Mouse (Mus musculus): ENCODE results near the gene Fgfr2.

The Fgfr2 gene

DNA sequence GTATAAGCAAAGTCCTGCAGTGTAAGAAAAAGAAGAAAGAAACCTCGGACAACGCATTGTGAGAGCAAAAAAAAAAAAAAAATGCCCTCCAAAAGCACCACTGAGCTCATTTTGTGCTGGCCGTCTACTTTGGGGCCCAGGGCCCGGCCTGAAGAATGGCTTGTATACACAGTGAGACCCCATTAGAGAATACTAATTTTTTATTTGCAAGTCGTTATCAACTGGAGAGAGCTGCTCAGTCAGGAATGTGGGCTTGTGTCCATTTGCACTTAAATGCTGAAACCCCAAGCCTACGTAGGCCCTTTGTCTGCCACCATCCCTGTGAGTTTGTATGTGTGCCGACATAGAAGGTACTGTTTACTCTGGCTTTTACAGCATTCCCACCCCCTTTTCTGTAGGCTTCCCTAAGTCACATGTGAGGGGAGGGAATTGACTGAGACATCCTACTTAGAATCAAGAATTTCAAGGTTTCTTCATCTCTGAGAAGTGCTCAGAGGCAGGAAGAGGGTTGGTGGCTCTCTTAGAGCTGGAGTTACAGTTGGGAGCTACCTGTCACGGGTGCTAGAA is 1785.6 kb downstream of the Fgfr2 start:
- no peak for DNase-seq

DNA sequence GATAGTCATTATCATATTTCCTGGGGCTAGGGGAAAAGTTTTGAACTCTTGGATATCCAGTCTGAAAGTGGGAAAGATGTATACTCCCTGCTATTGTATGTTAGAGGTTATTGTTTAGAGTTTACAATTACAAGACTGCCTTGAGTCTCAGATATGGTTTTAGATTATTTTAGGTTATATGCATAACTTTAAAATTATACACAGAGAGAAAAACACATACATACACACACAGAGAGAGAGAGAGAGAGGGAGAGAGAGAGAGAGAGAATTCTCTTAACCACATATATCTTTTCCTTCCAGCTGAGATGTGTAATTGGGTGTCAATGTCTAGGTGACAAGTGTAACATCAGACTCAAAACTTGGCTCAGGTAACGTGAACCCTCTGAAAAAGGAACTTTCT is 1789.6 kb downstream of the Fgfr2 start, which contains the start of gene Fam24a:
Gene Fam24a (plus strand): TSS at position 301 of the 400 bp plus-strand sequence.
- no peak for DNase-seq

DNA sequence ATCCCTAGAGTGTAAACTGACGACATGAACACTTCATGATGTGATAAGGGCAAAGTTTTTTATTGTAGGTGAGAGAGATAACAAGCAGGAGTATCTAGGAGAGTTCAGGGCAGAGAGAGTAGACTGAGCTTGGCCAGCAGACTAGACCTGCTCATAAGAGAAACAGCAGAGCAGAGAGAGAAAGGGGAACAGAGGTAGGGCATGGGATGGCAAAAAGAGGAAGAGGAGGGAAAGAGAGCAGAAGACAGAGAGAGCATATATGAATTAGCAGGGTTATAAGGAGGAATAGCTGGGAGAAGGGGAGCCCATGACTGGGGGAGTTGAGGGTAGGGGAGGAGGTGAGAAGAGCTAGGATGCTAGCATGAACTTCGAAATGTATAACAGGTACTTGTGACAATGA is 1791.5 kb downstream of the Fgfr2 start:
- no peak for DNase-seq

DNA sequence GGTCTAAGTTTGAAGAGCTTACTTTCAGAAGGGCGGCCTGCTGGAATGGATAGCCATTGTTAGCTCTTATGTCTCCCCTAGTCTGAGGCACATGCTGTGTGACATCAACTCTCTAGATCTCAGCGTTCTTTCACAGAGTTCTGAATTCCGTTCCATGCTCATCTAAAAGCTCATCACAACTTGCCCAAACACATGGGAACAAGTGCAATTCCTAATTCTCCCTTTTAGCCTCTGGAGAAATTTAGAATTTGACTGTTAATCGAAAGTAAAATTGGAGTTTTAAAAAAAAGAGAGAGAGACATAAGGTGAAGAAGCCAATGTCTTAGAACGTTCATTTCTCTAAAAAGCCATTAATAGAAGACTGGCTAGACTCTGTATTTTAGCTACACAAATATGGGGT is 1793.7 kb downstream of the Fgfr2 start, which contains the start of gene Fam24b:
Gene Fam24b (minus strand): TSS at position 101 of the 400 bp plus-strand sequence.
- no peak for DNase-seq

DNA sequence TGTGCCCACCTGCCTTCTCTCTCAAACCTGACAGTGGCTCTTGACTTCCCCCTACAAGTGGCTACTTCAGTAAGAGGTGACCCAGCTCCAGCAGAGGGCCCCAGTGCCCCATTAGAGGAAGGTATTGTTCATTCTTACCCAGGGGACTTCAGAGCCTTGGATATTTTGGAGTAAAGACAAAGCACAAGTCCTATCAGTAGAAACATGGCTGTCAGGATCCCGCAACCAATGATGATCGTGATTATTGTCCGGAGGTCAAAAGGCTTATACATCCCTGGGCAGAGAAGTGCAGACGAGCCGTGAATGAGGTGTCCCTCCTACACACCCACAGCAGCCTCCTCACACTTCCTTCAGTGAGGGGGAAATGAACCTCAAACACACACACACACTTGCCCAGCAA is 1796.1 kb downstream of the Fgfr2 start:
- no peak for DNase-seq

DNA sequence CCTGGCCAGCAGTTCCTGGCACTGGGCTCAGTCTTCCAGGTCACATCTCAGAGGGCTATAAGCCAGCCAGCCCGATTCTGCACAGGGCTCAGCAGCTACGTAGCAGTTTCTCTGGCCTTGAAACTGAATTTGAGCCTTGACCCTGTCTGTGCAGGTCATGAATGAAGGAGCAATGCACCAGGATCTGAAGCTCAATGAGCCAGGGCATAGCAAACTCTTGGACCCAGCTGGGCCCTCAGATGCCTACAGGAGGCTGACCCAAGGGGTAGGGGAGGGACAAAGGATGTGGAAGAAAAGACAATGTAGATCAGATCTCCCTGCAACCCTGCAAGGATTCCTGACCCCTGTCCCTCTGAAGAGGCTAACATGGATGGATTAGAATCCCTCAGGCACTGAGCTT is 1801.0 kb downstream of the Fgfr2 start, which contains the start of gene Cuzd1:
Gene Cuzd1 (minus strand): TSS at position 101 of the 400 bp plus-strand sequence.
- DNase-seq: no peak

DNA sequence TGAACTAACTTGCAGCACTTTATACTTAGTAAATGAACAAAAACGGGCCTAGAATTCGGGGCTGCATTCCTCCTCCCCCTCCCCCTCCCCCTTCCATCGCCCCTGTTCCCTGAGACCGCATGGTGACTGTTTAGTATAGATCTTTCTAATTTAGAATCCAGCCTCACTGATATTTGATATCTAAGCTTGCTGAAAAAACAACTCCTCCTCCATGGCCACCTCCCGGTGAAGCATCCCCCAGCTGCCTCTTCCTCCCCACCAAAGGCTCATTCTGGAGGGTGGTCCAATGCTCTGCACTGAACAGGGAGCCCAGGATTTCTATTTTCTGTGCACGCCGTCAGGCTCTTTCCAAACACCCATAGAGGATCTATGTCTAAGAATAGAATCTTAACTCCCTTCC is 1804.8 kb downstream of the Fgfr2 start:
- DNase-seq: no peak

DNA sequence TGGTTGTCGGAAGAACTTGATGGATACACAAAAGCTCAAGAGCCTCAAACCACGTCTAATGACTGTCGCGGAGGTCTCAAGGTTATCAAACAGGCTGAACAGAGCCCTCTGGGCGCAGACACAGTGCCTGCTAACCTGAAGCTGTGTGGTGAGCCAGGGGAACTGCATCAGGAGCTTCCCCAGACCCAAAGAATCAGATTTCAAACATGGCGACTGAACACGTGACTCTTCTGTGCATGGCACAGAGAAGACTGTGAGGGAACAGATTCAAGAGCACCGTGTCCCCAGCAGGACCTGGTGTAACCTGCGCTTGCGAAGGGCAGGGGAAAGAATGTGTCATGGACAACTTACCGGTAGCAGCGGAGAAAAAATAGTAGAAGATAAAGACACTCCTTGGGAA is 1805.6 kb downstream of the Fgfr2 start:
- DNase-seq: no peak

DNA sequence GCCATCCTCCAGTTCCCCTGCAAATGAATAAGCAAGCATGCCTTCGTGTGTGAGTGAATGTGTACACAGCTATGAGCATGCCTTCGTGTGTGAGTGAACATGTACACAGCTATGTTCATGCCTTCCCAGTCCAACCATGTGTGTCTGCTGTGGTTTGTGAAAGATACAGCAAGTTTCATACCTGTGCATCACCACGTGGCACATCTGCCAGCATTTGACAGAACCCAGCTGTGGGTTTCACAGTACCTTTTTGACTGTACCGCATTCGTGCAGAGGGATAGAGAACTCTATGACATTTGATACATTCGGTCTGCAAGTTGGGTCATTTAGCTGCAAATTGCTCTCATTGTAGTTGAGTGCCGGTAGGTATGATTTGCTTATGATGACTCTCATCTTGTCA is 1808.7 kb downstream of the Fgfr2 start:
- DNase-seq: no peak

DNA sequence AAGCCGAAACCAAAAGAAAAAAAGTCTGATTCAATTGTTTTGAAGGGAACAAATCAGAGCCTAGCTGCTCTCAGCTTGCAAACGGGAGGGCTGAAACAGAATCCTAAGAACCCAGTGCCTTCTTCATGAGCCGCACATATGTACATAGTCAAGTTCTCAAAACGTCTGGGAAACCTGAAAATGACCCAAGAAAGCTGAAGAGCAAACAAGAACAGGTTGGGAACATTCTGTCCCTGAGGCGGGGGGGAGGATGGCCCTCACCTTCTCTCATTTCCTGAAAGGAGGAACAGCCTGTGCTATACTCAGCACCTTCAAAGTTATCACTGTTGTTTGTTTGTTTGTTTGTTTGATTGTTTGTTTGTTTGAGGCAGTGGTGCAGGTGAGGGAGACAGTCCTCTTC is 1816.4 kb downstream of the Fgfr2 start:
- no peak for DNase-seq

DNA sequence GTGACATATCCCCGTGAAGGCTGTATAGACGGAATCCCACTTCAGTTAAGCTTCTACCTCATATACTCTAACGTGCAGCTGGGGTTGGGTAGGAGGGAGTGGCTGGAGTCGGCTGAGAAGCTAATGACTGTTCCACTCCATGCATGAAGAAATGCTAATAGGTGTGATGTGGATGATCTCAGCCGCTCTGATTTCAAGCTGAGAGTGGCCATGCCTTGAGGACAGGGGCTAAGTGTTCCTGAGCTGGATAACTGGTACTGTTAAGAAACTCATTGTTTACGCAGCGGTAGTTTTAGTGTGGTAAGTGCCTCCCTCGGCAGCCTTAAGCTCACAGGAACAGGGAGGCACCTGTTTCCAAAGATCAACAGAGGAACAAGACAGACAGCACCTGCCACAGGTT is 1819.8 kb downstream of the Fgfr2 start:
- no peak for DNase-seq

DNA sequence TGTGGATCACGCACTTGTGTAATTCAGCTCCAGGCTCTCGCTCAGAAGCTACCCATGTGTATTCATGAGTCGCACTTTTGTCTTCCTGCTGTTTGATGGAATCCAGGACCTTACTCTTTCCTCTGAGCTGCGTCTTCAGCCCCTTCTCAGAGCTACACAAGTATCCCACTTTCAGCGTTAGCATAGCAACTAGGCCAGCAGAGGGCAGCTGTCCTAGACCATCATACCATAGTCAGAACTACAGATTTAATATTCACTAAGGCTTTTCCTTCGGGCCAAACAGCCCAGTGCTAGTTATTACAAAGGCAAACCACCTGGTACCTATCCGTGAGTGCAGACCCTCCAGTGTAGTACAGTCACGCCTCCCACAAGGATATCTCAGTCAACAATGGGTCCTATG is 1826.0 kb downstream of the Fgfr2 start:
- no peak for DNase-seq

DNA sequence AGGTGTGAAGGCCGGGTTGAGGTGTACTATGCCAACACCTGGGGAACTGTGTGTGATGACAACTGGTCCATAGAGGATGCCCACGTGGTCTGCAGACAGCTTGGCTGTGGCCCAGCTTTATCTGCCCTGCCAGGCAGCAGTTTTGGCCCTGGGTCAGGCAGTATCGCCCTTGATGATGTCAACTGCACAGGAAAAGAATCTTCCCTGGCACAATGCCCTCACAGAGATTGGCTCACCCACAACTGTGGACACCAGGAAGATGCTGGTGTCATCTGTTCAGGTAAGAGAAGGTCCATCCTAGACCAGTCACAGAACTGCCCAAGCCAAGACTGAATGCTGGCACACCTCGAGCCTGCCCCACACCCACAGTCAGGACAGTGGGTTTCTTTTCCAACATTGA is 1857.3 kb downstream of the Fgfr2 start:
- DNase-seq: no peak

DNA sequence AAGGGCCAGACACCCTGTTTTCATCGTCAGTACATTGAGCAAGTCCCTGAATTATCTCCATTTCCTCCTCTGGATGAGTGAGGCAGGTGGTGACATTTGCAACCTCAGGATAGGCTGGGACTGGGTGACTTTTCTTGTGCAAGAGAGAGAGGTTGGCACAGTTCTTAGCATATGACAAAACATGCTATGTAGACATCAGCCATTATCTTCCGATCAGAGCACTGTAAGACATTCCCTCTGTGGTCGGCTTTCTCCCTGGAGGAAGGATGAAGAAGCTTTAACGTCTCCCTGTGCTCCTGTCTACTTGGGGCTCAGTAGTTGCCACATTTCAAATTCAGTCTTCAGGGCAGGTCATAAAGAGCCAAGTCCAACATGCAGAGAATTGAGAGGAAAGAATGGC is 1858.9 kb downstream of the Fgfr2 start:
- no peak for DNase-seq

DNA sequence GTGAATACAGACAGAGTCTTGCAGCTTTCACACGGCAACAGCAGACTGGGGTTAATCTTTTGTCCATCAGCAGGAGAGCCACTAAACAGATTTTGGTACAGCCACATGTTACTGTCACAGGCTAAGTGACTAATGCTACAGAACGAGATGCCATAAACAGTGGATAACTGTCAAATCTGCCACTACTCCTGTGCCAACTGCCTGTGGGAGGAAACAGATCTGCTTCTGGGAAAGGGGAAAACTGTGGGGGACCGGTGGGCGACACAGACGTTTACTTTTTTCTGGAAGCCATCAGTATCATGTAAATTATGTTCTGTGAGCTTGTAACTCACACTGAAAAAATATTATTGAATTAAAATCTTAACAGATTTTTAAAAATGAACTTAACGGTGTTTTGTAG is 1862.2 kb downstream of the Fgfr2 start:
- no peak for DNase-seq

DNA sequence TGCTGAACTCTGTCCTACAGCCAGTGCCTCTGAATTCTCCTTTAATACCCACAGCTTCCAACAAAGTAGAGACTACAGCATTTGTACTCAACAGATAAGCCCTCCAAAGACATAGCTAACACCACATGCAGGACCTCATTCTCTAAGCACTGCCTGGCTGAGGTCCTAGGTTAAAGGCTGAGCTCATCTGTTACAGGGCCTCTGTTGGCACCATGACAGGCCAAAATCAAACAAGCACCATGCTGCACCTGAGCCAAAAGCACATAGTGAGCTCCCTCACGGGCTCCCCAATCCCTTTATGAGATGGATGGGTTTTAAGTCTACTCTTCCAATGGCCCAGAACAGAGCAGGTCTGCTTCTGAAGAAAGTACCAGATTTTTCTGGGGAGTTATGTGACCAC is 1865.8 kb downstream of the Fgfr2 start:
- no peak for DNase-seq

DNA sequence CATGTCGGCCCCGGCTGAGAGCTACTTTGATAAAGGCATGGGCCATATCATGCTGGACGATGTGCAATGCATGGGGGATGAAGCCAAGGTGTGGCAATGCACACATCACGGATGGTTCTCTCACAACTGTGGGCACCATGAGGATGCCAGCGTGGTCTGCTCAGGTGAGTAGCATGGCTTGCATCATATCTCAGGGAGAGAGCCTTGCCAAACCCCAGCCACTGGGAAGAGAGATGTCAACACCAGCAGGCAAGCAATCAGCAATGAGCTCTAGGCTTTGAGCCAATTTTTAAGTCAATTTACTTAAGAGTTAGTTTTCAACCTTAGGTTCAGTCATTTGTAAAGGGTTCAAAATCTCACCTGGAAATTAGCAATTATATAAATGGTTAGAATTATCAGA is 1866.3 kb downstream of the Fgfr2 start:
- no peak for DNase-seq

DNA sequence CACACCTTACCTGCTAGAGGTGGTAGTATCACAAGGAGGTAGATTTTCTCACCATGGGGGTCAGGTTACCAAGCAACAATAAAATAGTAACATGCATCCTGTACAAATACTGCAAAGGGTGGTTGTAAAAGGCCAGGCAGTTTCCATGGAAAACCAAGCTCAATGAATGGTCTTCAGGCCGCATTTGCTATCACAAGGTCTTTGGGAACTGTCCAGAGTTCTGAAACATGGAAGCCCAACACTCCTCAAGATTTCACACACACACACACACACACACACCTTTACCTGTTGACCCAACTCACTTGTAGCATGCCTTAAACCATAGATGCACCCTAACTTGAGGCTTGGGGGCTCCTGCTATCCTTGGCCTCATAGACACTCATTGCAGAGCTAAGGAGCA is 1878.2 kb downstream of the Fgfr2 start:
- no peak for DNase-seq

DNA sequence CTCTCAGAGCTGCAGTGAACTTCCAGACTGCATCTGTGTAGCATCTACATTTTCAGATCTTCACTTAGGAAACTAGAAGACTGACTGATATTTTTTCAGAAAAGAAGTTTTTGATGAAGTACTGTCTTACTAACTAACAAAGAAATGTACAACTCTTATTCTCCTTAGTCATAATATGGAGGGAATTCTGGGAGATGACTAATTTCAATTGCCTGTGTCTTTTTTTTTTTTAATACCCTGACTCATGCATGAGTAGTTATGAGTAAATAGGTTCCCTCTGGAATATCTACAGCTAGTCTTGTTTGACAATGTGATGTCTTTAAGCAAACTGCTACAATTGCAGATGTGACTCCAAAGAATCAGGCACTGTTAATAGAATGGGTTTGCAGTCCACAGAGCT is 1887.1 kb downstream of the Fgfr2 start:
- DNase-seq: no peak

DNA sequence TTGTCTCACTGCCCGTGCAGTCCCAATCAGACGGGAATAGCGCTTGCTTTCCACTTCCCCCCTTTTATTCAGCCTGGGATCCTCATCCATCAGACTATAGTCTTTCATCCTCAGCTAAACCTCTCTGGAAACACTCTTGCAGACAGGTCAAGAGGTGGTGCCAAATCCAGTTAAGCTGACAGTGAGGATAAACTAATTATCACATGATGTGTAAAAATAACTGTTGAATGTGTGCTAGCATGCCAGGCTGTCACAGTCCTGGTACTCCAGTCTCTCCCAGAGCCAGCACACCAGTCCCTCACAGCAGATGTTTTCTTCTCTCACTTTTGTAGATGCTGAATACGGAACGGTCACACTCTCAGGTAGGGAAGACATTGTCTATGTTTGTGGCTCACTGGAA is 1900.1 kb downstream of the Fgfr2 start:
- no peak for DNase-seq

DNA sequence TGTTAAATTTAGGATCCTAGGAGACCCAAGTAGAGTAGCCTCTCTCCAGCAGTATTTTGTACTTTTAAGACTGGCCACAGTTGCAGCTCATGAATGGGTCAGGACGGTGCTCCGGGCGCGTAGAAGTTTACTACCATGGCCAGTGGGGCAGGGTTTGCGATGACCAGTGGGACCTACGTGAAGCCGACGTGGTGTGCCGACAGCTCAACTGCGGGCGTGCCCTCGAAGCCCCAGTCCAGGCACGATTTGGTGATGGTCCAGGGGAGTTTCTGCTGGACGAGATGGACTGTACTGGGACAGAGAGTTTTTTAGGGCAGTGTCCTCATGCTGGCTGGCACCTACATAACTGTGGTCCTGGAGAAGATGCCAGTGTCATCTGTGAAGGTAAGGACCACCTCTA is 1935.2 kb downstream of the Fgfr2 start:
- DNase-seq: no peak

DNA sequence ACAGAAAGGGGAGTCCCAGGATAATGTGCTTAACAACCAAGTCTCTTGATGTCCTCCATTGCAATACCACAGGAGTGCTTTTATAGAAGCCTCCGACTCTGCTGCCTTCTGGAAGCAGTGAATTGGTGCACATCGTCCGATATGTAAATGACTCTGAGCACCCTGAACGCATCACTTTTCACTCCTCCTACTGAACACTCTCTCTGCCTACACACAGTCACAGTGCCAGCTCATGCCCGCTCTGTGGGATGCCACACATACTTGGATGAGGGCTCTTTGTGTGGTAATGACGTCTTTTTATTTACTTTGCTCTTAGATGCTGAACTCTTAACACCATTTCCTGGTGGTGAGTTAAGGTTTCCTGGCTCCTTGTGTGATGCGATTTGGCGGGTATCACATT is 1936.1 kb downstream of the Fgfr2 start:
- DNase-seq: no peak

DNA sequence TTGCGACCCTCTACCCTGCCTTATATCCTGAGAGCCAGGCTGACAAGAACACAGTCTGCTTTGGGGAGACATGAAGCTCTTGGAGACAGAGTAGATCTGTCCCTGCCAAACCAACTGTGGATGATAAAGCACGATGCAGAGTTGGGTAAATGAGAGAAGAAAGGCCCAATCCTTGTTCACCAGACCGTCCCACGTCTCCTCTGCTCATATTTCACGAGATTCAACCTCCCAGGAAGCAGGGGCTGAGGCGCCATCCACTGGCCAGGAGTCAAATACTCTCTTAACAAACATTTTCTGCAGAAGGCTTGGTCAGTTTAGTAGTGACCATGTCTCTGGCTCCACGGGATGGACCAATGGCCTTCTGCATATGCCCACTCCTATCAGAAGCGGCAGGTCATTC is 1938.8 kb downstream of the Fgfr2 start:
- no peak for DNase-seq

DNA sequence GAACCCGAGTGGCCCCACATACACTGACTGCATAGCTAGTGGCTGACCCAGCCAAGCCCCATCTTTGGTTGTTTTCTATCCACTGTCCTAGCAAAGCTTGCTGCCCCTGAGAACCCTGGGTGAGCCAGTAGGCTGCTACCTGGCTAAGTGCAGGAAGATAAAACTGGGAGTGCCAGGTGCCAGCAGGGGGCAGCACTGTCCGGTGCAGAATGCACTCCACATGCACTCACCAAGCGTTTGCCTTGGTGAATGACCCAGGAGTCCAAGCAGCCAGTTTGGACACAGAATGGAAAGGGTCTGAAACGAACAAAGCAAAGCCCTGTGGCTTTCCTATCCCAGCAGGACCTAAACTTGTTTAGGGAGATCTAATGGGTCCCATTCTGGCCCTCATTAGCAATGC is 1940.5 kb downstream of the Fgfr2 start:
- DNase-seq: peak; percentile 9

DNA sequence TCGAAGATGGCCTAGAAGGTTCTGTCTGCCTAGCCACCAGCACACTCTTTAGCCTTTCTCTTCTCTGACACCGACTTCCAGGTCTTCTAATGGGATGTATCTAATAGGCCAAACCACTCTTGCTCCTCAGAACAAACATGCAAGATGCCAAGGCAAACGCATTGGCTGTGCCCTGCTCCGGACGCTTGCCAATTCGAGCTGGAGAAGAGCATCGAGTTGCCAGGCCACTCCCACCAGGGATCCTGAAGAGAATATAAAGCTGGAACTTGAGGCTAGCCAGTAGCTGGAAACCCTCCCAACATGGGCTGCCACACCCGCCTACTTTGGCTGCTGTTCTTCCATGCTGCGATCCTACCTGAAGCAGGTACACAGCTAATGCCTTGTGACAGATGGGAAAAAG is 1949.0 kb downstream of the Fgfr2 start, which contains the start of gene 5430419D17Rik:
Gene 5430419D17Rik (plus strand): TSS at position 282 of the 400 bp plus-strand sequence.
- no peak for DNase-seq

DNA sequence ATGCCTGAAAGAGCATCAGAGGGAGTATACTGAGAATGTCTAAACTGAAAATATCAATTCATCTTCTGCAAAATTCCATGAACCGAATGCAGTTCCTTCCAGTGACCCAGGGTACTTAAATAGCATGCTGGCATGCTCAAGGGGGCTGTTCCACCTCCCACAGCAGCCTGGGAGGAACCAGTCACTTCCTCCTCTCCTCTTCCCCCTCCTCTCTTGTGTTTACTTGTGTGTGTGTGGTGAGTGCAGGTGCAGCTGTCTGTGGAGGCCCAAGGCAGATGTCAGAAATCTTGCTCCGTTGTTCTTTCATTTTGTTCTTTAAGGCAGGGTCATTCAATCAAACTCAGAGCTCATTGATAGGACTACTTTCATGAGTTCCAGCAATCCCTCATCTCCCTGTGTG is 1954.1 kb downstream of the Fgfr2 start:
- no peak for DNase-seq

Data from kidney, adult 18-20 months (tissue).